Mouse (Mus musculus) lung, adult 2 months (tissue): ENCODE results near the gene Fam227a. TPM values are rescaled to one million over a fixed set of nuclear protein-coding genes. Genes with fewer than 3 reads are reported as not detected.

Experiments used
- DNase-seq: peaks from one replicate; pipeline ENCODE4 v3.0.0; 2022
- H3K4me1 ChIP-seq: fragments of 200-500 bp; 2 replicates; pipeline ENCODE4 v1.6.1; 2011; ENCODE audit warnings: low read length; ENCODE audit not compliant: control insufficient read depth, insufficient read depth
- H3K4me3 ChIP-seq: fragments of 200-500 bp; replicated peaks from 2 replicates; pipeline ENCODE3; 2011; ENCODE audit warnings: low read depth, mild to moderate bottlenecking, control low read depth, low read length; ENCODE audit errors: extremely low read depth
- CTCF ChIP-seq: fragments of 200-500 bp; IDR thresholded peaks from 2 replicates; pipeline ENCODE4 v1.5.1; 2011; ENCODE audit warnings: mild to moderate bottlenecking, low read length, control low read depth; ENCODE audit not compliant: insufficient read depth
- POLR2A ChIP-seq: fragments of 200-500 bp; IDR thresholded peaks from 2 replicates; pipeline ENCODE4 v1.6.1; 2011; ENCODE audit warnings: low read depth, mild to moderate bottlenecking, control low read depth, low read length, borderline replicate concordance; ENCODE audit errors: extremely low read depth
- WGBS: fragments of 180-500 bp; shearing (Covaris S2); methylation state at CpG from one replicate; pipeline ENCODE4 v1.1.7; 2018; 5-methylcytosine and 5-hydroxymethylcytosine counted together
- polyA plus RNA-seq: library from polyadenylated mRNA; depleted of rRNA; stranded (reverse); fragments of >200 nt; gene quantifications from 2 replicates; pipeline ENCODE4 v1.2.3, GENCODE M21; 2012; rRNA removed

Gene Fam227a
- polyA plus RNA-seq, result 2.1 and 4.2 TPM in 2 replicates

DNA sequence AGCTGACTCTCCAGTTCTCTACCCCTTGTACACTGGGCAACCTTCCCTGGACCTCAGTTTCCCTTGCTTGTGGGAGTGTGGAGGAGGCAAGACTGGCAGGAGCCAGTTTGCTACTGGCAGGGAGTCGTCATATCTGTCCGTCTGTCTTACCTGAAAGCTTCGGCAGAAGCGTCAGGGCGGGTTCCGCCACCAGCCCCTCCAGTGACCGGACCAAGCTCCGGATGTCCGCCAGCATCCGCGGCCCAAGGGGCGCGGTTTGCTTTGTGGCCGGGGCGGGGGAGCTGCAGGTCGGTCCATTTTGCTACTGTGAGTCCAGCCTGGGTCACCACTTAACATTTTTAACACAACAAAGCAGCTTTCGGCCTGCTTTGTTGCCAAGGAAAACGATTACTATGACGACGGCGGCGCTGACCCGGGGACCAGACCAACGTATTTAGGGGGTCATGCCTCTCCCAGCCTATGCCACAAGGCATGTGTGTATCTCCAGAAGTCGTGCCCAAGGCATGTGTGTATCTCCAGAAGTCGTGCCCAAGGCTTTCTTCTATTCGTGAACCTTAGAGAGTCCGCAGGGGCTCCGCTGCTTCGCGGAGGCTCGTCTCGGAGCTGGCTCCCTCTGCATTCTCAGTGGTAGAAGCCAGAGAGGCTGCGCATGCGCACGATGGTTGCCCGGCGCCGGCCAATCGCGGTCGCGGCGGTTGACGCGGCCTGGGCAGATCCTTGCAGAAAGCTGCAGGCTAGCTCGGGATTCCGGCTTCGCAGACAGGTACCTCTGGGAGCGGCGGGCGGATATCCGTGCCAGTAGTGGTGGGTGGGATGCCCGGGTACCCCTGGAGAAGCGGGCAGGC is at the start of gene Fam227a, which contains the start of gene Cby1:
Fam227a (minus strand) TSS at position 426 of the 845 bp plus-strand sequence.
Cby1 (plus strand) TSS at position 669 of the 845 bp plus-strand sequence.
- under 1% methylated on average over 55 of the region's 55 CpGs for WGBS
- peak within 1 kb of the TSS; percentile 100 for H3K4me3 ChIP-seq
- TF ChIP-seq POLR2A, result peak; percentile 74; the same call in 1 of the 2 replicates
- no peak for TF ChIP-seq CTCF
- peaks cover 3% of the 10 kb centered on the region; the same call in 1 of the 2 replicates for H3K4me1 ChIP-seq
- peak; percentile 96 for DNase-seq

DNA sequence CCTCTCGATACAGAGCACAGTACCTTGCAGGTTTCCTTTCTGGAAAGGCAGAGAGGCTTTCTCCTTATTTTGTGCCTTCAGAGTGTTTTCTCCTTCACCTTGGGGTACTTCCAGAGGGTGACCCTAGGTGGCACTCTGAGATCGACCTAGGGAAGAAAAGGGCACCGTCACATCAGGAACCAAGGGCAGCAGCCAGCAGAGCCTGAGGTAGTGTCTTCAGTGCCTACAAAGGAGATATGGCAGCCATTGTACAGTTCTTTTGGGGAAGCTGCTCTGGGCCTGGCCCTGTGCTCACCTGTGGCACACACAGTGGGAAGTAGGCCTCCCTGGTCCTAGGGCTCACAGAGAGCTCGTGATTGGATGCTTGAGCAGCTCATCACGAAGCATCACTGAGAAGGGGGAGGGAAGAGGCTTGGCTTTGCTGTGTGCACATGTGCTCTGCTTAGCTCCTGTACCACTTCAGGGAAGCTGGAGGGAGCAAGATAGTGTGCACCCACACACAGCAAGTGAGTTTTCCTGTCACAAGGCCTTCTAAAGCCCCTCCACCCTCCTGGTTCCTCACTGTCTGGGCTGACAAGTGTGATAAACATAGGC is 49.6 kb upstream of the Fam227a start:
- no peak for DNase-seq
- WGBS, result 94% methylated on average over 5 of the region's 5 CpGs
- TF ChIP-seq POLR2A (no peak), CTCF (no peak)
- H3K4me3 ChIP-seq, result no peak overlapping the region
- no peaks in the 10 kb centered on the region for H3K4me1 ChIP-seq

DNA sequence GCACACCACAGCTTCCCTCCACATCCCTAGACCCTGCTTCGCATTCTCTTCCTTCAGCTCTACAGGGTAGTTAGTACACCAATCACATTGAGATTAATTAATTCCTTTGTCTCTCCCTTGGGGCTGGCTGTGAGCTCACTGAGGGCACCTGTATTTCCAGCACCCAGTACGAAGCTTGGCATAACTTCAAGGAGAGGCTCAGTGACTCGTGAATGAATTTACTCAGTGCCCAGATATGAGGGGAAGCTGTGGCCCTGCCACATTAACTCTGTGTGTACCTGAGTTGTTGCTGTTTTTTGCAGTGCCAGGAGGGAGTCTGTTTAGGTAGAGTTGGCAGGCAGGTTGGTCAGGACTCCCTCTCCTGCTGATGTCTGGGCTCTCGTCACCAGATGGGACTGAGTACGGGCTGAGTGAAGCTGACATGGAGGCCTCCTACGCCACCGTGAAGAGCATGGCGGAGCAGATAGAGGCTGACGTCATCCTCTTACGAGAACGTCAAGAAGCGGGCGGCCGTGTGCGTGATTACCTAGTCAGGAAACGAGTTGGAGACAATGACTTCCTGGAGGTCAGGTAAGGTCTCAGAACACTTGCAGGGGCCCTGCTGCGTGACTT is 48.0 kb upstream of the Fam227a start:
- H3K4me3 ChIP-seq, result no peak overlapping the region
- no peak for TF ChIP-seq POLR2A
- no peak for TF ChIP-seq CTCF
- DNase-seq, result no peak
- no peaks in the 10 kb centered on the region for H3K4me1 ChIP-seq
- WGBS, result 73% methylated on average over 17 of the region's 17 CpGs

DNA sequence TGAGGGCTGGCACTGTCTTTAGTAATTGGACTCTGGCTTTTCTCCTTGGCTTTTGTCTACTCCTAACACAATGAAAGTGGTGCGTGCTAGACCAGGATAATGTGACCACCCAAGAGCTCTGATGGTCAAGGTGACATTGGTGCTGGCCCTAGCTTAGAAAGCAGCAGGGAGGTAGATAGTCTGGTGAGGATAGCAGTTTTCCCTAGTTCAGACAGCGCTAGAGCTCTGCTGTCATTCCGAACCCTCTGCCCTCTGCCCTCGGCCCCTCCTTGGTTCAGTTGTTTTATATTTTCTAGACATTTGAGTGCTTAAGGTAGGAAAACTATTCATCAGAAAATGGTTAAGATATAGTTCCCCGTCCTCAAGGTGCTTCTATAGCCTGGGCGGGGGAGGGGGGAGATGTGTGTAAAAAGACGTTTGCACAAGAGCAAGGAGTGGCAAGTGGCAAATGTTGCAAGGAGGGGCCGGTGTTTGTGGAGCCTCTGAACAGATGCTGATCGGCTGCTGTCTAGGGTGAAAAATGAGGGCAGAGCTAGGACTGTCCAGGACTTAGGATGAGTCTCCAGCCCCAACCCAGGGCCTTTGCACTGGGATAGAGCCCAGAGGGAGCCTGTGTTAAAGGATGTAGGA is 38.9 kb upstream of the Fam227a start:
- Histone ChIP-seq H3K4me3 (no peak overlapping the region), H3K4me1 (peaks cover 6% of the 10 kb centered on the region; the same call in 1 of the 2 replicates)
- TF ChIP-seq CTCF (no peak), POLR2A (no peak)
- 76% methylated on average over 9 of the region's 9 CpGs for WGBS
- DNase-seq, result no peak

DNA sequence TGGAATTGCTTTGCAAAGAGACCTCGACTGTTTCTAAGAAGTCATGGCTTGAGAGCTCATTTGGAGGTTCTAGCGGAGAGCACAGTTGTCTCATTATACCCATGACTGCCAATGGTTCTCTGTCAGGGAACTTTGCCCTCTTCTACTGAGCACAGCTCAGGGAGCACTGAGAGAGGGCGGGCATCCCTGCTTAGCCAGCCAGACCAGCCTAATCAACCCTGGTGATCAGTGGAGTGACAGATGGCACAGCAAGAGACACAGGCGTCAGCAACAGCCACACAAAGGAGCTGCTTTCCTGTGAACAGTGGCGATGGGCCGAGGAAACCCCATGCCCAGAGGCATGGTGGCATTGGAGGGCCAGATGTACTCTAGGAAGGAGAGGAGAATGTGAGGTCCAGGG is 38.3 kb upstream of the Fam227a start:
- no peak for DNase-seq
- 87% methylated on average over 6 of the region's 6 CpGs for WGBS
- peaks cover 6% of the 10 kb centered on the region; the same call in 1 of the 2 replicates for H3K4me1 ChIP-seq
- TF ChIP-seq CTCF (no peak), POLR2A (no peak)
- no peak overlapping the region for H3K4me3 ChIP-seq

DNA sequence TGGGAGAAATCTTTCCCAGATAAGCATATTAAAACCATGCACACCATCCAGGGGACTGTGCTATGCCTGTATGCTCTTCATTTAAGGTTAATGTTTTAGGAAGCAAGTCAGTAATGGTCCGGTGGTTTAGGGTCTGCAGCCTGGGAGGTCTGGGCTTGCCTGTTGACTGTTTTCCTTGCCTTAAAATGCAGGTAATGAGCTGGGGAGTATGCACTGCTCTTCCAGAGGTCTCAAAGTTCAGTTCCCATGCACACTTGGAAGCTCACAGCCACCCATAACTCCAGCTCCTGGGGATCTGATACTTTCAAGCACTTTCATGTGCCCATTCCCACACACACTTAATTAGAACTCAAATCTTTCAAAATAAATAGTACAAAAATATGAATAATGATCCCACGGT is 37.8 kb upstream of the Fam227a start:
- DNase-seq, result no peak
- H3K4me1 ChIP-seq, result peaks cover 11% of the 10 kb centered on the region
- WGBS, result 89% methylated on average over 2 of the region's 2 CpGs
- H3K4me3 ChIP-seq, result no peak overlapping the region
- no peak for TF ChIP-seq POLR2A

DNA sequence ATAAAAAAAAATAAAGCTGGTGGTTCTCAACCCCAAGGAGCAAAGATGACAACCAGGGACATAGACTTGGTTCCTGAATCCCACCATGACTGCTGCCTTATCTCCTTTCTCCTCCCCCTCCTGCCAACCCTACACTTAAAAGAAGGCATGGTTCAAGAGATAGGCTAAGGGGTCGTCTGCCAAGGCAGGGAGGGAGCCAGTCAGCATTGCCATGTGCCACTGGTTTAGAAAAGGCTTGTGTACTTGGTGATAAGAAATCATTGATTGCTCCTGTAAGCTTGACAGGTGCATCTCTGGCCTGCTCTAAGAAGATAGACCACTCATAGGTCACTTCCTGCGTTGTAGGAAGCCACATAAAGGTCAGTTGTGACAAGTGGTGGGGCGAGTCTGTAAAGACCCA is 36.8 kb upstream of the Fam227a start:
- H3K4me1 ChIP-seq, result peaks cover 12% of the 10 kb centered on the region
- WGBS, result 41% methylated on average over 3 of the region's 3 CpGs
- H3K4me3 ChIP-seq, result no peak overlapping the region
- no peak for DNase-seq
- TF ChIP-seq POLR2A (no peak), CTCF (no peak)

DNA sequence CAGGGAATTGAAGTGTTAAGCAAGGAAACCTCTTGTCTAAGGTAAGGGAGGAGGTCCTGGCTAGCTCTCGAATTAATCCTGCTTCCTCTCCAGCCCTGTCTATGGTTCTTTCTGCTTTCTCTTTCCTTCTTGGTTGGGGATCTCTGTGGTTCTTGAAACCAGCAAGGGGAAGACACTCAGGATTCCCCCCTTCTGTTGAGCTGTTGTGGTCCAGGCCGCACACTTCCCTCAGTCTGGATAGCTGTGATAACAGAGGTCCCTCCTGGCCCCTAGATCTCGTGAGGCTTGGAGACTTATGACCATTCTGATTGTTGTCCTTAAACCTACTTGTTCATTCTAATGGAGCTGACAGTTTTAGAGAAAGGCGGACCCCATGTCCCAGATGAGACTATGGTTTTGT is 35.8 kb upstream of the Fam227a start:
- TF ChIP-seq POLR2A, result no peak
- TF ChIP-seq CTCF, result no peak
- DNase-seq, result no peak
- no peak overlapping the region for H3K4me3 ChIP-seq
- peaks cover 15% of the 10 kb centered on the region for H3K4me1 ChIP-seq
- 73% methylated on average over 4 of the region's 4 CpGs for WGBS

DNA sequence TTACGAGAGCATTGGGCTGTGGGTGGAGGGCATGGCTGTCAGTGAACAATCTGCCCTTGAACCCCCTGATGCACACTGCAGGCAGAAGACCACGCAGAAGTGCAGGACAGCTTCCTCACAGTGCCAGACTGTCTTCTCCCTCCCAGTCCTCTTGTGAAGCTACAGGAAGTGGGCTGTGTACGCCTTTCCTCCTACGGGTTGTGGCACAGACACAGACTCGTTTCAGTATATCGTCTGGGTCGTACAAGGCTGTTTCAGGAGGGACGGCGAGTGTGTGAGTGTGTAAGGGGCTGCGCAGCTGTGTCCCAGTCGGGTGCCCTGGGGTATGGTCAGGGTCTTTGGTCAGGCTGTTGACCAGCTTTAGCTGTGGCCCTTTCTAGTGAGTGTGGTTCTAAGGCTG is 35.0 kb upstream of the Fam227a start:
- DNase-seq, result peak; percentile 18
- no peak for TF ChIP-seq CTCF
- TF ChIP-seq POLR2A, result peak; percentile 12; the same call in 1 of the 2 replicates
- WGBS, result 43% methylated on average over 11 of the region's 11 CpGs
- Histone ChIP-seq H3K4me3 (peak overlapping the region; percentile 47), H3K4me1 (peaks cover 15% of the 10 kb centered on the region)
